Mouse (Mus musculus) MEL (cell line): ENCODE results near the gene Necab2. TPM values are rescaled to one million over a fixed set of nuclear protein-coding genes. Genes with fewer than 3 reads are reported as not detected.

Experiments
- DNase-seq: peaks from one replicate; pipeline ENCODE4 v3.0.0; 2011; ENCODE audit warnings: low read depth, low spot score
- H3K27ac ChIP-seq: 2 replicates; pipeline ENCODE4 v1.5.1; 2012; ENCODE audit warnings: low read depth, mild to moderate bottlenecking, control low read depth, low read length, moderate library complexity; ENCODE audit not compliant: control insufficient read depth
- H3K27me3 ChIP-seq, 2 experiments: fragments of 150-350 bp in 1 of 2; sonication (generic) in 1 of 2; 2 replicates each; pipeline ENCODE4 v1.6.1; 2012; ENCODE audit warnings: low read length in 2 of 2, mild to moderate bottlenecking in 2 of 2, improper control_type of control experiment in 1 of 2, moderate library complexity in 1 of 2; ENCODE audit not compliant: insufficient read depth in 2 of 2, control insufficient read depth in 1 of 2
- H3K36me3 ChIP-seq, 2 experiments: 2 replicates each; pipeline ENCODE4 v1.6.1; 2012 to 2014; ENCODE audit warnings: low read length in 2 of 2, improper control_type of control experiment in 1 of 2, inconsistent platforms in 1 of 2, mild to moderate bottlenecking in 1 of 2; ENCODE audit not compliant: insufficient read depth in 2 of 2, control insufficient read depth in 1 of 2
- H3K4me1 ChIP-seq, 2 experiments: fragments of 150-350 bp in 1 of 2; sonication (generic) in 1 of 2; 2 replicates each; pipeline ENCODE4 v1.6.1; 2012; ENCODE audit warnings: low read length in 2 of 2, improper control_type of control experiment in 1 of 2, mild to moderate bottlenecking in 1 of 2; ENCODE audit not compliant: insufficient read depth in 2 of 2, control insufficient read depth in 1 of 2
- H3K4me3 ChIP-seq, 2 experiments: fragments of 150-350 bp in 1 of 2; sonication (generic) in 1 of 2; 2 replicates each; pipeline ENCODE4 v1.5.1; 2012; ENCODE audit warnings: low read depth in 2 of 2, low read length in 2 of 2, mild to moderate bottlenecking in 2 of 2, moderate library complexity in 2 of 2, control low read depth in 1 of 2, improper control_type of control experiment in 1 of 2; ENCODE audit not compliant: control insufficient read depth in 1 of 2, insufficient read depth in 1 of 2
- H3K79me2 ChIP-seq: 2 replicates; pipeline ENCODE4 v1.6.1; 2012; ENCODE audit warnings: mild to moderate bottlenecking, low read length, moderate library complexity; ENCODE audit not compliant: control insufficient read depth, poor library complexity, insufficient read depth
- H3K9ac ChIP-seq: 2 replicates; pipeline ENCODE4 v1.6.1; 2012; ENCODE audit warnings: low read depth, mild to moderate bottlenecking, control low read depth, low read length, moderate library complexity; ENCODE audit not compliant: control insufficient read depth, poor library complexity, severe bottlenecking
- H3K9me3 ChIP-seq: fragments of 150-350 bp; sonication (generic); replicated peaks from 2 replicates; pipeline ENCODE4 v1.6.1; 2012; ENCODE audit warnings: mild to moderate bottlenecking, low read length, improper control_type of control experiment, moderate library complexity; ENCODE audit not compliant: insufficient read depth
- BHLHE40 ChIP-seq: IDR thresholded peaks from 2 replicates; pipeline ENCODE4 v1.6.1; 2012; ENCODE audit warnings: low read depth, mild to moderate bottlenecking, inconsistent platforms, low read length, improper control_type of control experiment, borderline replicate concordance
- CHD1 ChIP-seq: IDR thresholded peaks from 2 replicates; pipeline ENCODE4 v1.6.1; 2012; ENCODE audit warnings: low read depth, mild to moderate bottlenecking, inconsistent platforms, low read length, improper control_type of control experiment
- CHD2 ChIP-seq: IDR thresholded peaks from 2 replicates; pipeline ENCODE4 v1.6.1; 2011; ENCODE audit warnings: low read length, improper control_type of control experiment
- E2F4 ChIP-seq: IDR thresholded peaks from 2 replicates; pipeline ENCODE4 v1.6.1; 2011; ENCODE audit warnings: low read depth, low read length, improper control_type of control experiment, borderline replicate concordance
- ETS1 ChIP-seq: IDR thresholded peaks from 2 replicates; pipeline ENCODE4 v1.6.1; 2012; ENCODE audit warnings: low read depth, mild to moderate bottlenecking, inconsistent platforms, low read length, improper control_type of control experiment, moderate library complexity
- GABPA ChIP-seq: IDR thresholded peaks from 2 replicates; pipeline ENCODE4 v1.6.1; 2012; ENCODE audit warnings: low read depth, mild to moderate bottlenecking, inconsistent platforms, low read length, improper control_type of control experiment, moderate library complexity
- GATA1 ChIP-seq: IDR thresholded peaks from 2 replicates; pipeline ENCODE4 v1.6.1; 2011; ENCODE audit warnings: low read depth, low read length, improper control_type of control experiment
- JUND ChIP-seq: IDR thresholded peaks from 2 replicates; pipeline ENCODE4 v1.6.1; 2011; ENCODE audit warnings: low read depth, mild to moderate bottlenecking, improper control_type of control experiment, low read length
- KAT2A ChIP-seq: conservative IDR thresholded peaks from 2 replicates; pipeline ENCODE4 v1.6.1; 2012; ENCODE audit warnings: low read depth, low read length, improper control_type of control experiment, inconsistent platforms
- MAZ ChIP-seq: IDR thresholded peaks from 2 replicates; pipeline ENCODE4 v1.6.1; 2012; ENCODE audit warnings: low read depth, mild to moderate bottlenecking, inconsistent platforms, low read length, improper control_type of control experiment
- MEF2A ChIP-seq: IDR thresholded peaks from 2 replicates; pipeline ENCODE4 v1.6.1; 2014; ENCODE audit warnings: low read depth, mild to moderate bottlenecking, inconsistent platforms, low read length, improper control_type of control experiment; ENCODE audit not compliant: poor library complexity, insufficient replicate concordance, severe bottlenecking; ENCODE audit errors: extremely low read depth
- MXI1 ChIP-seq: IDR thresholded peaks from 2 replicates; pipeline ENCODE4 v1.6.1; 2011; ENCODE audit warnings: mild to moderate bottlenecking, low read depth, low read length, improper control_type of control experiment
- MYB ChIP-seq: IDR thresholded peaks from 2 replicates; pipeline ENCODE4 v1.6.1; 2011; ENCODE audit warnings: mild to moderate bottlenecking, low read depth, low read length, improper control_type of control experiment
- NRF1 ChIP-seq: IDR thresholded peaks from 2 replicates; pipeline ENCODE4 v1.6.1; 2014; ENCODE audit warnings: low read depth, mild to moderate bottlenecking, inconsistent platforms, low read length, improper control_type of control experiment, moderate library complexity; ENCODE audit not compliant: poor library complexity, insufficient read depth, severe bottlenecking
- RAD21 ChIP-seq: IDR thresholded peaks from 2 replicates; pipeline ENCODE4 v1.6.1; 2011; ENCODE audit warnings: mild to moderate bottlenecking, low read depth, low read length, improper control_type of control experiment
- RCOR1 ChIP-seq: IDR thresholded peaks from 2 replicates; pipeline ENCODE4 v1.6.1; 2012; ENCODE audit warnings: low read depth, mild to moderate bottlenecking, inconsistent platforms, low read length, improper control_type of control experiment
- SIN3A ChIP-seq: IDR thresholded peaks from 2 replicates; pipeline ENCODE4 v1.6.1; 2012; ENCODE audit warnings: low read length, improper control_type of control experiment, inconsistent platforms
- TCF12 ChIP-seq: IDR thresholded peaks from 2 replicates; pipeline ENCODE4 v1.6.1; 2014; ENCODE audit warnings: low read depth, mild to moderate bottlenecking, inconsistent platforms, low read length, improper control_type of control experiment, moderate library complexity
- USF1 ChIP-seq: IDR thresholded peaks from 2 replicates; pipeline ENCODE4 v1.6.1; 2014; ENCODE audit warnings: low read depth, mild to moderate bottlenecking, inconsistent platforms, low read length, improper control_type of control experiment, moderate library complexity
- ZNF384 ChIP-seq: IDR thresholded peaks from 2 replicates; pipeline ENCODE4 v1.6.1; 2012; ENCODE audit warnings: low read depth, mild to moderate bottlenecking, inconsistent platforms, low read length, improper control_type of control experiment
- polyA plus RNA-seq, 2 experiments: library from polyadenylated mRNA; stranded (reverse) in 1 of 2; unstranded in 1 of 2; fragments of >175 nt in 1 of 2; fragments of >200 nt in 1 of 2; gene quantifications; 2 replicates each; pipeline versions ENCODE4 v1.2.1 to v1.2.4; 2012; ENCODE audit warnings: low replicate concordance in 2 of 2, low read depth in 1 of 2; ENCODE audit not compliant: insufficient read length in 2 of 2, insufficient read depth in 1 of 2, missing spikeins in 1 of 2
- total RNA-seq: library from RNA; depleted of rRNA; stranded (reverse); fragments of 300-350 nt; gene quantifications from 2 replicates; pipeline ENCODE4 v1.2.3, GENCODE M21; 2012

Gene Necab2
- total and polyA plus RNA-seq, 3 experiments, result 0.06 TPM; not detected in 2

DNA sequence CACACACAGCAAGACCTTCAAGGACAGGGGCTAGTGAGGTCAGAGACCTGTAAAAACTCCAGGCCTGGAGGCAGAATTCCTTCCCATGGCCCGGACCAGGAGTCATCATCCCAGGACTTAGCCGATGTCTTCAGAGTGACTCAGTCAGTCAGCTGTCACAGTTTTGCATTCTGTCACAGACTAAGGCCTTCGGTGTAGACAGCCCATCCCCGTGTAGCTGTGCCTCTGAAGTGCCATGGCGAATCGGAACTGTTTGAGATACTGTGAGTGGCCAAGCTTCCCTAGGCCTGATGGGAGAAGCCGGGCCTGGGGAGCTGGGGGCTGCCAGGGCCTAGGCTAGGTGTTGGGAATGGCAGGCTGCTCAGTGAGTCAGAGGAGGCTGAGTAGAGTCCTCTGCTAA is 15.8 kb upstream of the Necab2 start:
- Histone ChIP-seq H3K4me1 (peaks cover 0 to 8% of the 10 kb centered on the region in 2 experiments; a peak in 2 of 4 replicates), H3K27me3 (no peaks in the 10 kb centered on the region)
- TF ChIP-seq RAD21 (no peak), TCF12 (no peak), GABPA (no peak), BHLHE40 (no peak), NRF1 (no peak), SIN3A (no peak), MEF2A (no peak), MXI1 (no peak), JUND (no peak), RCOR1 (no peak), MYB (no peak), CHD2 (no peak), MAZ (no peak), KAT2A (no peak), ZNF384 (no peak), GATA1 (no peak), USF1 (no peak), CHD1 (no peak), E2F4 (no peak), ETS1 (no peak)
- TF ChIP-seq, all 39 proteins: peak for 0
- H3K79me2 ChIP-seq, result no peaks in the 10 kb centered on the region
- H3K4me3 ChIP-seq, result no peak overlapping the region
- no peaks in the 10 kb centered on the region for H3K9me3 ChIP-seq
- H3K27ac ChIP-seq, result no peak overlapping the region
- no peak overlapping the region for H3K9ac ChIP-seq
- no peak for DNase-seq
- H3K36me3 ChIP-seq, result no peaks in the 10 kb centered on the region

DNA sequence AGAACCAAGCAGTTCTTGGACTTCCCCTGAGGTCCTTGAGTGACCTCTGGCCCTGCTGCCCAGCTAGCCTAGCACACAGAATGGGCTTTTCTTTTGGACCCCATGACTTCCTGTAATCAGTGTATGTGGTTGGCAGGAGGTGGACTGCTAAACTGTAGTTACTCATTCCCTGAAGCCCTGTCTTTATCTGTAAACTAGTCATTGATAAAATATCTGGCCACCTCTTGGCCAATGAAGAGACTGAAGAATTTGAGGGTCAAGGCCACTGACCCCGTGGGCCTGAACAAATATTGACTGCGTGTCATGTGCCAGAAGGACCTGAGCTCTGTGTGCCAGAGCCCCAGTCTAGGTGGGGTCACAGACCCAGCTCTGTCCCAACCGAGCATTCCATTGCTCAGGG is 14.1 kb upstream of the Necab2 start:
- no peaks in the 10 kb centered on the region for H3K9me3 ChIP-seq
- TF ChIP-seq MXI1, result no peak
- no peaks in the 10 kb centered on the region for H3K79me2 ChIP-seq
- peaks cover 0 to 8% of the 10 kb centered on the region in 2 experiments; a peak in 2 of 4 replicates for H3K4me1 ChIP-seq
- H3K36me3 ChIP-seq, result peaks cover 0 to 2% of the 10 kb centered on the region in 2 experiments; a peak in 2 of 4 replicates
- no peak overlapping the region for H3K27ac ChIP-seq
- no peak overlapping the region for H3K4me3 ChIP-seq
- DNase-seq, result no peak
- no peaks in the 10 kb centered on the region for H3K27me3 ChIP-seq
- no peak overlapping the region for H3K9ac ChIP-seq
